Mouse (Mus musculus) embryonic facial prominence, embryonic 15.5 days (tissue): ENCODE measurements around the gene Fbxw28. TPM values are rescaled to one million over a fixed set of nuclear protein-coding genes. Genes with fewer than 3 reads are reported as not detected.
"Not testable (repeated sequence)": the region's sequence is repeated elsewhere in the genome, so short reads cannot be mapped to it uniquely, and the experiment has no call there.

Experiments
- ATAC-seq: fragments of 200-750 bp; cut with Nextera tagmentation; 2 replicates; pipeline ENCODE4 v1.8.0; 2017; ENCODE audit warnings: low read depth, moderate TSS enrichment; ENCODE audit not compliant: insufficient number of reproducible peaks, low FRiP score, low TSS enrichment
- H3K27ac ChIP-seq: fragments of 300-500 bp; sonication (generic); replicated peaks from 2 replicates; pipeline ENCODE4 v1.5.1; 2015; ENCODE audit warnings: mild to moderate bottlenecking, inconsistent platforms
- H3K27me3 ChIP-seq: fragments of 300-500 bp; sonication (generic); 2 replicates; pipeline ENCODE4 v1.6.1; 2015; ENCODE audit warnings: inconsistent platforms
- H3K36me3 ChIP-seq: fragments of 300-500 bp; sonication (generic); 2 replicates; pipeline ENCODE4 v1.6.1; 2015; ENCODE audit warnings: mild to moderate bottlenecking, inconsistent platforms
- H3K4me1 ChIP-seq: fragments of 300-500 bp; sonication (generic); 2 replicates; pipeline ENCODE4 v1.6.1; 2015; ENCODE audit warnings: inconsistent platforms
- H3K4me2 ChIP-seq: fragments of 300-500 bp; sonication (generic); replicated peaks from 2 replicates; pipeline ENCODE4 v1.6.1; 2015; ENCODE audit warnings: mild to moderate bottlenecking, inconsistent platforms
- H3K4me3 ChIP-seq: fragments of 300-500 bp; sonication (generic); replicated peaks from 2 replicates; pipeline ENCODE4 v1.5.1; 2015; ENCODE audit warnings: mild to moderate bottlenecking, inconsistent platforms
- H3K9ac ChIP-seq: fragments of 300-500 bp; sonication (generic); 2 replicates; pipeline ENCODE4 v1.6.1; 2015; ENCODE audit warnings: inconsistent platforms
- H3K9me3 ChIP-seq: fragments of 300-500 bp; sonication (generic); replicated peaks from 2 replicates; pipeline ENCODE4 v1.6.1; 2016; ENCODE audit warnings: inconsistent platforms
- WGBS: fragments of 180-500 bp; shearing (Covaris S2); methylation state at CpG from one replicate; pipeline ENCODE4 v1.1.7; 2015; 5-methylcytosine and 5-hydroxymethylcytosine counted together
- polyA plus RNA-seq: library from polyadenylated mRNA; unstranded; fragments of >200 nt; fragmentation: Nextera tagmentation; extraction: Ambion mirVana; gene quantifications from 2 replicates; pipeline ENCODE4 v1.2.1, GENCODE M21; 2015

Gene Fbxw28
- not detected in 2 replicates for polyA plus RNA-seq

GRCm38 (mm10) chr9:109339559-109339958 is at the start of gene Fbxw28:
Gene Fbxw28, minus strand, starts transcription at chr9:109339659.
- H3K9ac ChIP-seq, H3K9me3 ChIP-seq, H3K27me3 ChIP-seq, H3K27ac ChIP-seq, ATAC-seq, H3K4me1 ChIP-seq, H3K4me3 ChIP-seq, H3K36me3 ChIP-seq, H3K4me2 ChIP-seq: not testable (repeated sequence)
- 86% methylated on average over 1 of the region's 1 CpGs for WGBS

GRCm38 (mm10) chr9:109287576-109287975 is 51.9 kb downstream of the Fbxw28 start, which contains the start of gene Fbxw14:
Gene Fbxw14, minus strand, starts transcription at chr9:109287676.
- not testable (repeated sequence) for H3K4me1 ChIP-seq, ATAC-seq, H3K27me3 ChIP-seq, H3K9me3 ChIP-seq, H3K4me3 ChIP-seq, H3K27ac ChIP-seq, H3K36me3 ChIP-seq, H3K9ac ChIP-seq, H3K4me2 ChIP-seq
- WGBS, result 63% methylated on average over 1 of the region's 1 CpGs

Other genes with a start within 250 kb of the Fbxw28 start
- 14.4 and 15.7 TPM in 2 replicates for gene Plxnb1, start 244.3 kb downstream of the Fbxw28 start, polyA plus RNA-seq
- gene Fbxw21, start 177.6 kb downstream of the Fbxw28 start, polyA plus RNA-seq, result not detected in 2 replicates
- gene Fbxw13, start 143.7 kb downstream of the Fbxw28 start, polyA plus RNA-seq, result not detected in 2 replicates
- not detected in 2 replicates for gene Fbxw20, start 104.9 kb downstream of the Fbxw28 start, polyA plus RNA-seq
- gene Fbxw14, start 52.0 kb downstream of the Fbxw28 start, polyA plus RNA-seq, result not detected in 2 replicates
- not detected in 2 replicates for gene Fbxw22, start 64.6 kb upstream of the Fbxw28 start, polyA plus RNA-seq
- not detected in 2 replicates for gene Fbxw16, start 109.5 kb upstream of the Fbxw28 start, polyA plus RNA-seq
- gene Fbxw19, start 156.2 kb upstream of the Fbxw28 start, polyA plus RNA-seq, result not detected in 2 replicates
- gene Fbxw15, start 228.6 kb upstream of the Fbxw28 start, polyA plus RNA-seq, result not detected in 2 replicates